Mouse (Mus musculus): Measurements from ENCODE around the gene Etl4.
"Not testable (repeated sequence)": the region's sequence is repeated elsewhere in the genome, so short reads cannot be mapped to it uniquely, and the experiment has no call there.

The Etl4 gene

DNA sequence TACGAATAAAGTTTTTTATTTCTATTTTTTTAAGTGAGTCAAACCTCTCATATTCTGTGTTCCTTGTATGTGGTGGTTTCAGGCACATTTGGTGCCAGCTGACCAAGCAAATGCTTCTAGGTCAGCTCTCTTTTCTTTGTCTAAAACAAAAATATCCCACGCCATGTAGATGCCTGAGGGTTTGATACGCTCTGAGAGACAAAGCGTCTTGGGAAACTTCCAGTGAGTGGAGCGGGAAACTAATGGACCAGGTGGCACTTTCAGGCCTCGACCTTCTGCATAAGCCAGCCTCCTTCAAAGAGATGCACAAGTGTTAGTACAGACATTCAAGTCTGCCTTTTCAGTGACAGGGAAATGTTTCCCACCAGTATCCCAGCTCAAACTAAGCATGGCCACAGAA lies 426.6 kb downstream of the Etl4 start:
- DNase-seq, result no peak

DNA sequence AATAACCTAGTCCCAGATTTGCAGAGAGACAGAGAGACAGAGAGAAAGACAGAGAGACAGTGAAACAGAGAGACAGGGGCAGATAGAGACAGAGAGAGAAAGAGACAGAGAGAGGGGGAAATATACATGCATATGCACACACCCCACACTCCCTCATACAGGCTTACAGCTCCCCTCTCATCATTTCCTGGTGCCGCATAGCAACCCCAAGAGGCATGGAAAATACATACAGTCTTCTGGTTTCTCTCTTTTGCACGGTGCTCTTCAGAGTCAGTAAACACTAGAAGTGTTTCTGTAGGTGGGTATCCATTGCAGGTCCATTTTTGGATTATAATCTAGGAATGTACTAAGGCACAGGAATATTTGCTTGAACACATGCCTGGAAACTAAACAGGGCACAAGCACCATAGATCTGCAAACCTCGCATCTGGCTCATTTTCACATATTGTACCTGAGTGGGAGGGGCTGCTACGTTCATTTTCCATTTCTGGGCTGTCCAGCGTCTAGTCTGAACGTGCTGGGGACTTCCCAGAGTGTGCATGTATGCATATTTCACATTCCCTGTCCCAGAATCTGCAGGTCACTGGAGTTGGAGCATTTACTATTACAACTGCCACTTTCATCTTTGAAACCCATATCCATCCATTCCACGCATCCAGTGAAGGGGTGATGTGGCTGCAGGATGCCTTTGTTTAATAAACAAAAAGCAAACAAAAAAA lies 429.6 kb downstream of the Etl4 start:
- no peak for DNase-seq

GRCm38 (mm10) chr2:20339919-20340318 lies 430.3 kb downstream of the Etl4 start:
- peak; percentile 30 to 62 for DNase-seq

DNA sequence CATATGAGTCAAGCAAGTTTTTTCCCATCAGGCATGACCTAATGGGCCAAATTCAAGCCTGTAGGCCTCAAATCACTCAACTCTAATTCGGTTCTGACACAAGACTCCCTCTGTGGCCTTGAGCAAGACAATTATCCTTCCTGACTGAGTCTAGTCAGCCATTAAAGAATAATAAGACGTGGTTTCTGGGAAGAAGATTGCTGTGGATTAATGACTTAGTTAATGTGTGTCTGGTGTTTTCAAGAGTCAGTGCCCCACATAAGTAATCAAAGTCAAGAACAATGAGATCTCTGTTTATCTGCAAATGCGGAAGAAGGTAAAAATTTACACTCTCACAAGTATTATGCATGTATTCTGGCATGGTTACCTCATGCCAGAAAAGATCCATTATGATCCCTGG lies 437.3 kb downstream of the Etl4 start:
- DNase-seq, result no peak

GRCm38 (mm10) chr2:20349268-20349667 lies 439.7 kb downstream of the Etl4 start:
- DNase-seq, result peak; percentile 30 to 41

GRCm38 (mm10) chr2:20352796-20353195 lies 443.2 kb downstream of the Etl4 start:
- DNase-seq, result no peak

DNA sequence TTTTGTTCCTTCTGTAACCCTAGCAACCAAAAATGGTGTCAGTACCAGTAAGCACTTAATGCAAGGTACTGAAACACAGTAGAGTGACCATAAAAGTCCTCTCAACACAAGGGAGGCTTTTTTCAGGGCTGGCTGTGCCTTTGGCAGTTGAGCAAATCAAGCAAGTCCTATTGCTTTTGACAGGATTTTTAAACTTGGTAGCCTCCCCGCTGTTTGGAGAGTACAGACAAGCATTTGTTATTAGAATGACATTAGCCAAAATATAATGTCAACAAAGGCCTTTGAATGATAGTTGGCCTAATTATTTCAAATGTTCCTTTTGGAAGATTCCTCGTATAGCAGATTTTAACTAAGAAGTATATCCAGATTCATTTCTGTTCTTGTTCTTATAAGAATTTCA lies 467.4 kb downstream of the Etl4 start:
- DNase-seq, result no peak

DNA sequence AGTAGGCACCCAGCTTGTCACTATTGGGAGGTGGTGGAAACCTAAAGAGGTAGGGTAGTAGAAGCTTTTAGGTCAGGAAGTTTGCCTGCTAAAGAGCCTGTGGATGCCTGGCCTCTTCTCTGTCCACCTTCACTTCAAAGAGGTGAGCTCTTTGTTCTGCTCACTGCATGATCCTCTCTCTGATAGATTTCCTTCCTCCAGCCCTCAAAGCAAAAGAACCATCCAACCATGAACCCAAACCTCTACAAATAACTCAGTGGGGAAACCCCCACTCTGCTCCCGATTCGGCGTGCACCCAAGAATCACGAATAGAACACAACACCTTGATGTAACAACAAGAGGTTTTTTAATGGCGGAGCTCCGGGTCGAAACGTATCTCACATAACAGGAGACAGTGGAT lies 471.3 kb downstream of the Etl4 start:
- DNase-seq, result not testable (repeated sequence)

GRCm38 (mm10) chr2:20394083-20394482 lies 484.5 kb downstream of the Etl4 start:
- DNase-seq, result no peak

GRCm38 (mm10) chr2:20396978-20397377 lies 487.4 kb downstream of the Etl4 start:
- no peak for DNase-seq

- peak in 1 of 2 experiments; percentile 30 for DNase-seq
These were observed 491.0 kb downstream of the Etl4 start for GRCm38 (mm10) chr2:20400556-20400955.

GRCm38 (mm10) chr2:20404395-20404794 lies 494.8 kb downstream of the Etl4 start:
- DNase-seq, result no peak

GRCm38 (mm10) chr2:20407101-20407500 lies 497.5 kb downstream of the Etl4 start:
- no peak for DNase-seq

DNA sequence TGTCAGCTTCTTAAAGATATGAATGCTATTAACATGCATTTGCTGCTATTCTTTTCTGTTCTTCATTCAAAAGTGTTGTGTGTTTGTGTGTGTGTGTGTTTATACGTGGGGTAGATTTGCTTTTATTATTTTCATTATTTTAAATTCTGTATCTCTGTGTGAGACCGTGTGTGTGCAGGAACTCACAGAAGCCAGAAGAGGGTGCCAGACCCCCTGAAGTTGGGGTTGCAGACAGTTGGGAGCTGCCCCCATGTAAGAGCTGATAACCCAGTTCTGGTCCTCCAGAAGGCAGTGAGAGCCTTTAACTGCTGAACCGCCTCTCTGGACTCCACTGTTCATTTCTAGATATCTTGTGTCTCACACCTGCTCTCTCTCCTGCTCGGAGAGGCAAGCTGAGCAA lies 505.3 kb downstream of the Etl4 start:
- DNase-seq, result no peak

GRCm38 (mm10) chr2:20416934-20417614 lies 507.5 kb downstream of the Etl4 start:
- peak; percentile 54 to 71 for DNase-seq

DNA sequence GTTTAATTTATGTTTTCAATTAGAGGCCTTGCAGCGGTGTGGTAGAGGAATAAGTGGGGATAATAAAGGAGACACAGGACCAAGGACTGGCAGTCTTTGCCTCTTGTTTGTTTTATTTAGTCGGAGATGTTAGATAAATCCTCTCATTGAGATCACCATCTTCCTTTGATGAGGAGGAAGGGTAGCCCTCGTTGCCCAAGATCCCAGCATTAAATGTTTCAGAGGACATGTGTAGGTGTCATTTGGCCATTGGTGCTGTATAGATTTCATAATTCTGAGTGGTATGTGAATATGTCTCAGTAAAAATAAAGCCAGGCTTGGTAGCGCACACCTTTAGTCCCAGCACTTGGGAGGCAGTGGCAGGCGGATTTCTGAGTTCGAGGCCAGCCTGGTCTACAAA lies 508.4 kb downstream of the Etl4 start:
- no peak for DNase-seq

DNA sequence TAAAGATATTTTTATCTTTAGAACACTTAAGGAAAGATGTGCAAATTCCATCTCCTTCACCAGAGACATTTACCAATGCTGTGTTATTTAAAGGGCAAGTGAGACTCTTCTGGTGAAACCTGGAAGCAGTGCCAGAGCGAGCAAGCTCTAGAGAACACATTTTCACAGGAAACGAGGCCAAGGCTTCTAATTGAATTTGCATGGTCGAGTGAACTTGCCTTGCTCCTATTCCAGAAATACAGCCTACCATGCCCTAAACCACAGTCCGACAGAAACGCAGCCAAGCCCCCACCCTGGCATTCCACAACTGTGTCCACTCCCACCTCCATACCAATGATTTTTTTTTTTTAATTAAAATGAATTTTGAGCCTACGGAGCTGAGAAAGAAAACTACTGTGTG lies 510.4 kb downstream of the Etl4 start:
- peak; percentile 51 to 68 for DNase-seq

GRCm38 (mm10) chr2:20422275-20422674 lies 512.7 kb downstream of the Etl4 start:
- no peak for DNase-seq

- DNase-seq, result no peak
These were observed 524.1 kb downstream of the Etl4 start for GRCm38 (mm10) chr2:20433656-20434055.

- DNase-seq, result no peak
These were observed 526.0 kb downstream of the Etl4 start for GRCm38 (mm10) chr2:20435530-20435929.

DNA sequence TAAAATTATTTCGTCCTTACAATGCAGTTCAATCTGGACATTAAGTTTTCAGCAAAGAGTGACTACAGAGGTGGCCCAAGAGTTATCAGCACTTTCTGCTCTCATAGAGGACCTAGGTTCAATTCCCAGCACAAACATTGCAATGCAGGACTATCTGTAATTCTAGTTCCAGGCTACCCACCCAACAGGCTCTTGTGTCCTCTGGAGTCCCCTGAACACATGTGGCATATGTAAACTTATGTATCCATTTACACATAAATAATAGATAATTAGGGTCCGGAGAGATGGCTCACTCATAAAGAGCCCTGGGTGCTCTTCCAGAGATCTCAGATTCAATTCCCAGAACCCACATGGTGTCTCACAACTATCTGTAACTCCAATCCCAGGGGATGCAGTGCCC lies 533.2 kb downstream of the Etl4 start:
- no peak for DNase-seq

- peak; percentile 58 to 68 for DNase-seq
These were observed 534.3 kb downstream of the Etl4 start for GRCm38 (mm10) chr2:20443671-20444440.
